Mouse (Mus musculus): ENCODE data around the gene Gp1ba.

DNA sequence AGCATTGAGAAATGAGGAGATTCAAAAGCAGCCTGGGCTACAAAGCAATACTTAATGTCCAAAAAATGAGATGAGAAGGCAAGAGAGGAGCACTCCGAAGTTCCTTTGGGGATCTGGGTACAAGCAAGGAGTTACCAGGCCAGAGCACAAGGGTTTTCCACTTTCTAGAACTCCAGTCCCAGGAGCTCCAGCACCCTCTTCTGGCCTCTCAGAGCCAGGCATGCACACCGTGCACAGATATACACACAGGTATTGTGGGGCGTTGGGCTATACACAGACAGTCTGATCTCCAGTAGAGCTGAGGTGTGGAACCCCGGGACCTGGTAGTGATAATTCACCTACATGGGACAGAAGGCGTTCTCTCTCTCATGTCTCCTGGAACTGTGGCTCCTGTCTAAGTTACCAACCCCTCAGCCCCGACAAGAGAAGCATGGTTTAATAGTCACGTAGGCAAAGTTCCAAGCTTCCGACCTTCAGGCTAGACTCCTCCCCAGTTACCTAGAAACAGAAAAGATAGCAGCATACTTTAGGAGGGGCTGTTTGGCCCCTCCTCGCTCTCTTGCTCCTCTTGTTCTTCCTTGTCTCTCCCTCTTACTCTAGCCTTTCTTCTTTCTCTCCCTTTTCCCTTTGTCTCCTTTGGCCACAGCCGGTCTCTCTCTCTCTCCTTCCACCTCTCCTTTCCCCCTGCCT, 15.7 kb upstream of the Gp1ba start:
- TF ChIP-seq CTCF (IDR thresholded peaks at IDR 0.05 in 2 of 3, conservative IDR thresholded peaks at IDR 0.05 in 1 of 3; ENCODE audit: control insufficient read depth in 1 of 3, insufficient read depth in 1 of 3, low read depth in 2 of 3, low read length in 3 of 3, poor library complexity in 1 of 3, severe bottlenecking in 1 of 3) (peak; percentile 67 to 93 (median 86)), HCFC1 (IDR thresholded peaks at IDR 0.05; ENCODE audit: low read depth, low read length) (no peak), ELF1 (IDR thresholded peaks at IDR 0.05; ENCODE audit: low read depth, low read length) (no peak), UBTF (IDR thresholded peaks at IDR 0.05; ENCODE audit: borderline replicate concordance, insufficient read depth, low read depth, low read length) (no peak), POLR2A (IDR thresholded peaks at IDR 0.05; ENCODE audit: control insufficient read depth in 1 of 2, insufficient read depth in 1 of 2, low read depth in 1 of 2, low read length in 2 of 2, poor library complexity in 1 of 2) (no peak), TBP (IDR thresholded peaks at IDR 0.05; ENCODE audit: low read depth, low read length) (peak; percentile 55; the same call in 1 of the 2 replicates), ZNF384 (IDR thresholded peaks at IDR 0.05; ENCODE audit: low read depth, low read length) (0 out of 2 replicates have a peak, but pooled peaks have one; percentile 47), TCF12 (IDR thresholded peaks at IDR 0.05; ENCODE audit: low read depth, low read length) (no peak), ZKSCAN1 (IDR thresholded peaks at IDR 0.05; ENCODE audit: low read depth, low read length) (no peak), EP300 (IDR thresholded peaks at IDR 0.05; ENCODE audit: low read depth in 1 of 2, low read length in 2 of 2) (no peak), BHLHE40 (IDR thresholded peaks at IDR 0.05; ENCODE audit: borderline replicate concordance, low read depth, low read length) (no peak)
